Mouse (Mus musculus) hindbrain, embryonic 10.5 days (tissue): ENCODE data around the gene Adgrl3. TPM values are rescaled to one million over a fixed set of nuclear protein-coding genes. Genes with fewer than 3 reads are reported as not detected.

ENCODE experiments used
- DNase-seq: peaks from one replicate; pipeline ENCODE4 v3.0.0-alpha.2; 2017; ENCODE audit warnings: low spot score
- H3K27ac ChIP-seq: fragments of 300-500 bp; sonication (generic); 2 replicates; pipeline ENCODE4 v1.5.1; 2016; ENCODE audit warnings: mild to moderate bottlenecking, moderate library complexity
- H3K27me3 ChIP-seq: fragments of 300-500 bp; sonication (generic); 2 replicates; pipeline ENCODE4 v1.6.1; 2016; ENCODE audit warnings: mild to moderate bottlenecking; ENCODE audit not compliant: poor library complexity, insufficient read depth, severe bottlenecking
- H3K36me3 ChIP-seq: fragments of 300-500 bp; sonication (generic); 2 replicates; pipeline ENCODE4 v1.6.1; 2016; ENCODE audit warnings: mild to moderate bottlenecking, moderate library complexity
- H3K4me1 ChIP-seq: fragments of 300-500 bp; sonication (generic); replicated peaks from 2 replicates; pipeline ENCODE4 v1.6.1; 2016; ENCODE audit warnings: mild to moderate bottlenecking
- H3K4me3 ChIP-seq: fragments of 300-500 bp; sonication (generic); 2 replicates; pipeline ENCODE4 v1.5.1; 2016; ENCODE audit warnings: mild to moderate bottlenecking, moderate library complexity
- H3K9me3 ChIP-seq: fragments of 300-500 bp; sonication (generic); 2 replicates; pipeline ENCODE4 v1.6.1; 2016; ENCODE audit warnings: mild to moderate bottlenecking, moderate library complexity
- WGBS: fragments of 180-500 bp; shearing (Covaris S2); methylation state at CpG from one replicate; pipeline ENCODE4 v1.1.7; 2016; 5-methylcytosine and 5-hydroxymethylcytosine counted together
- polyA plus RNA-seq: library from polyadenylated mRNA; unstranded; fragments of >200 nt; fragmentation: Nextera tagmentation; extraction: Ambion mirVana; gene quantifications from 2 replicates; pipeline ENCODE4 v1.2.1, GENCODE M21; 2016

The Adgrl3 gene
- polyA plus RNA-seq, 1 experiment from 2014 or later = 23.3 TPM

DNA sequence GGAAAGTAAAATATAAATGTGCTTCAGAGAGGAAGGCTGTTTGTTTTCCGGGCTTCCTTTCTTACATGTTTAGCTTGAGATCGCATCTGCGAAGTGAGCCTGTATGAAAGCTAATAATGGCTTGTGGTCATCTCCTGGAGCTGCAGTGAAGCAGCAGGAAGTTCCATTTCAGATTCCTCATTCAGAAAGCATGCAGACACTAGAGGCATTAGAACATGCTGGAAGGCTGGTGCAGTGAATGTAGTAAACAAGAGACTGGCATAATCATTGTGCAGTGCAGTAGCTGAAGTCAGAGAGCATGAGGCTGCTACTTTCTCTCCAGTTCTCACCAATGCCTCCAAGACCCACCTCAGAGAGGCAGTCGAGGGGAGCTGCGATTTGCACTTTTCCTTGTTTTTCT, 601.2 kb downstream of the Adgrl3 start:
- Histone ChIP-seq H3K36me3 (no peaks in the 10 kb centered on the region), H3K27me3 (no peaks in the 10 kb centered on the region), H3K9me3 (no peaks in the 10 kb centered on the region), H3K4me1 (peaks cover 5% of the 10 kb centered on the region), H3K27ac (no peak overlapping the region), H3K4me3 (no peak overlapping the region)
- WGBS = 88% methylated on average over 5 of the region's 5 CpGs
- no peak for DNase-seq

DNA sequence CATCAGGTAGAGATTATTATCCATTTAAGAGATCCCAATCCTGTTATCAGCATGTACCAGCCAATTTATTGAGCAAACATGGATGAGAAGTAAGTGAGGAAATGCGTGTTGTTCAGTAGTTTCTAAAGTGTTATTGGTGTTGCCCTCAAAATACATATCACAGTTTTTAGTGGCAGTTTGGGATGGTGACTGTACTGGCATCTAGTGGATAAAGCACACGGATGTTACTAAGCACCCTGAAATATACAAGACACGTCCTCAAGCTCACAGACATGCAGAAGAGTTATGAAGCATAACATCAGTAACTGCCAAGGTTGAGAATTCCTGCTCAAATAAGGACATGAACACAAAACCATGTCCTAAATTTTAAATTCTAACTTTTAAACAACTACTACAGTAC, 601.8 kb downstream of the Adgrl3 start:
- DNase-seq = no peak
- H3K27ac ChIP-seq = no peak overlapping the region
- H3K27me3 ChIP-seq = no peaks in the 10 kb centered on the region
- no peak overlapping the region for H3K4me3 ChIP-seq
- no peaks in the 10 kb centered on the region for H3K9me3 ChIP-seq
- peaks cover 5% of the 10 kb centered on the region for H3K4me1 ChIP-seq
- no peaks in the 10 kb centered on the region for H3K36me3 ChIP-seq
- 77% methylated on average over 3 of the region's 3 CpGs for WGBS

DNA sequence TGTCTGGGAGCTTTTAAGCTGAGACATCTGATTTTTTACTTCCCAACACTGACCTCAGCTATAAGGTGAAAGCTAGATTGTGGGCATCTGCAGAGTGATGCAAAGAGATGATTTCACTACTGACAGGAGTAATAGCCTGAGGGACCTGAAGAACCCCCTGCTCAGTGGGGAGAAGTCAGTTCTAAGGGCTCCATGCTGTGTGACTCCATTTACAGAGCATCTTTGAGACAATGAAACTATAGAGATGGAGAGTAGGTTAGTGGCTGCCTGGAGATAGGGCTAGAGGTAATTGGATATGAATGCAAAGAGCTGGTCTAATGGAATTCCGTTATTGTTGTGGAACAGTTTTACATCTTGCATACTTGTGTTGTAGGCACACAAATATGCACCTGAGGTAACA, 603.9 kb downstream of the Adgrl3 start:
- no peak overlapping the region for H3K4me3 ChIP-seq
- H3K27ac ChIP-seq = no peak overlapping the region
- H3K4me1 ChIP-seq = peaks cover 5% of the 10 kb centered on the region
- 15% methylated on average over 1 of the region's 1 CpGs for WGBS
- no peaks in the 10 kb centered on the region for H3K36me3 ChIP-seq
- H3K27me3 ChIP-seq = no peaks in the 10 kb centered on the region
- no peak for DNase-seq
- H3K9me3 ChIP-seq = no peaks in the 10 kb centered on the region

DNA sequence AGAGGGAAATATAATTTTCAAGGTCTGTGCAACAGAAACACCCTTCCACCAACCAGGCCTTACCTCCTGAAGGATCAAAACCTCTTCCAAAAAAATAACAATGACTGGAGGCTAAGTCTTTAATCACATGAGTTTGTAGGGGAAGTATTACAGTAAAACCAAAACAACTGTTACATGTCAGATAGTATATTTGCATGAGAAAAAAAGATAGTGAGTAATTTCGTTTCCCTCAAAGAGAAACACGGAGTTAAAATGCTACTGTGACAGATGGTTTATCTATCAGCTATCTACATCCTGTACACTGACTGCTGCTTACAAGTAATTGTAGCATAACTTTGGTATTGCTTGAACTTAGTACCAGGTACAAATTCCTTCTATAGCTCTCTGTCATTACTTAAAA, 616.2 kb downstream of the Adgrl3 start:
- H3K27me3 ChIP-seq = no peaks in the 10 kb centered on the region
- H3K27ac ChIP-seq = no peak overlapping the region
- DNase-seq = no peak
- H3K4me1 ChIP-seq = no peaks in the 10 kb centered on the region
- 83% methylated on average over 2 of the region's 2 CpGs for WGBS
- H3K9me3 ChIP-seq = no peaks in the 10 kb centered on the region
- H3K36me3 ChIP-seq = no peaks in the 10 kb centered on the region
- H3K4me3 ChIP-seq = no peak overlapping the region

DNA sequence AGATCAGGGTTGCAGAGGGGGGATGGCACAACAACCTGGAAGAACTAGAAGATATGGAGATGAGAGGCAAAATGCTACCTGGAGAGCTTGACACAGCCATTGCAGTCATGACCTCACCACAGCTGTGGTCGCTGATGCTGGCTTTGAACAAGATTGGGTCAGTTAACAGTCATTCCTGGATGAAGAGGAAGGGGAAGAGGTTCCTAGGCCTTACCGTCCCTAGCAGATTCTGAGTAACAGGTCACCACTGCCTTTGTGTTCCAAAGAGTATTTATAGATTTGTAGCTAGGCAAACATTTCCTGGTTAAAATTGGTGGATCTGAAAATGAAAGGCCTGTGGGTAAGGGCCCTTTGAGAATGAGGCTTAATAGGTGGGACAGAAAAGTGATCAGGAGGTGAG, 618.5 kb downstream of the Adgrl3 start:
- DNase-seq = no peak
- Histone ChIP-seq H3K9me3 (no peaks in the 10 kb centered on the region), H3K36me3 (no peaks in the 10 kb centered on the region), H3K4me3 (no peak overlapping the region), H3K27ac (no peak overlapping the region), H3K4me1 (no peaks in the 10 kb centered on the region), H3K27me3 (no peaks in the 10 kb centered on the region)
- WGBS = 88% methylated on average over 2 of the region's 2 CpGs

DNA sequence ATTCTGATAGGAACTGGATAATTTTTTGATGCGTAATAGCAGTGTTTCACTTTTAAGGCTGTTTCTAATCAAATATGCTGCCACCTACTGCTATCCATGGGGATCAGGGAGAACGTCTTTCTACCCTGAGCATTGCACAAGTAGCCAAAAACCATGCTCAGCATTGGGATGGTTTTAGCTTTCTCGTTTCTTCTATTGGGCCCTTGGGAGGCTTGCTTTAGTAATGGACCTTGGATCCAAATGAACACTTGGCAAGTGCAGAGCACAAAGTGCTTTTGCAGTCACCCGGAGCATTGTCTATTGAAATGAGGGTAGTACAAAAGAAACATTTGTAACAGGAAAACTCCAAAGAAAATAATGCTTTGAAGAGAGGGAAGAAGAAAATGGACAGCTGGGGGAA, 620.2 kb downstream of the Adgrl3 start:
- Histone ChIP-seq H3K4me3 (no peak overlapping the region), H3K36me3 (no peaks in the 10 kb centered on the region), H3K27ac (no peak overlapping the region), H3K4me1 (no peaks in the 10 kb centered on the region), H3K27me3 (no peaks in the 10 kb centered on the region), H3K9me3 (no peaks in the 10 kb centered on the region)
- 59% methylated on average over 4 of the region's 4 CpGs for WGBS
- no peak for DNase-seq

DNA sequence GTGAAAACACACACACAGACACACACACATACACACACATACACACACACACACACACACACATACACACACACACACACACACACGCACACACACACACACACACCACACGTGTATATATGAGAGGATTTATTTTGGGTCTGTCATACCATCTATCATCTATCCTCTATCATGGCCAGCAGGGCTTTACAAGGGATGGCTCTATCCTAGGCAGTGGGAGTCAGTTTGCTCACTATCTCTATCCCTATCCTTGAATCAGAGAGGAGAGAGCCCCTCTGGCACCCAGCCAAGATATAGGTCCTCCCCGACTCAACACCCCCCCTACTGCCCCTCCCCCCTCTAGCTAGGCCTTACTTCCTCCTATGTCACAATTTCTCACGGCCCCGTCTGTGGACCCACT, 625.6 kb downstream of the Adgrl3 start:
- 91% methylated on average over 5 of the region's 5 CpGs for WGBS

DNA sequence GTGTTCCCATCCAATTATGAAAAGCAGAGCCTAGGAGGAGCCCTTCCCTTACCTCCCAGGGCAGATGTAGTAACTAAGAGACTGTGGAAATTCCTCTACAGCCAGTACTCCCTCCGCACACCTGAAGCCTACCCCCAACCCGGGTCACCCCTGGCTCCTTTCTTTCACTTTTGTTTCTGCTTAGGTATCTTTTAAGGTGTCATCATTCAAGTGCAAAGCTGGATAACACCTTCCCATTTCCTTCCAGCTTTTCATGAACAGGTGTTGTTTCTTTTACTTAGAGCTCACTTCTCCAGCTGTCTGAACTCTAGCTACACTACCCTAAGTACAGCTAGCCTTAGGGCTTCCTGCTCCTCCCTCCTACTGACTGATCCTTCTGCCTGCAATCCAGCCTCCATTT, 634.0 kb downstream of the Adgrl3 start:
- Histone ChIP-seq H3K9me3 (no peaks in the 10 kb centered on the region), H3K4me3 (no peak overlapping the region), H3K27ac (no peak overlapping the region), H3K27me3 (no peaks in the 10 kb centered on the region), H3K4me1 (peaks cover 5% of the 10 kb centered on the region; the same call in 1 of the 2 replicates), H3K36me3 (no peaks in the 10 kb centered on the region)
- 57% methylated on average over 2 of the region's 2 CpGs for WGBS
- no peak for DNase-seq

More for the DNA sequence above, 625.6 kb downstream of the Adgrl3 start:
- Histone ChIP-seq H3K27ac (no peak overlapping the region), H3K36me3 (no peaks in the 10 kb centered on the region), H3K9me3 (no peaks in the 10 kb centered on the region), H3K4me1 (peaks cover 5% of the 10 kb centered on the region; the same call in 1 of the 2 replicates), H3K4me3 (no peak overlapping the region), H3K27me3 (no peaks in the 10 kb centered on the region)
- no peak for DNase-seq

DNA sequence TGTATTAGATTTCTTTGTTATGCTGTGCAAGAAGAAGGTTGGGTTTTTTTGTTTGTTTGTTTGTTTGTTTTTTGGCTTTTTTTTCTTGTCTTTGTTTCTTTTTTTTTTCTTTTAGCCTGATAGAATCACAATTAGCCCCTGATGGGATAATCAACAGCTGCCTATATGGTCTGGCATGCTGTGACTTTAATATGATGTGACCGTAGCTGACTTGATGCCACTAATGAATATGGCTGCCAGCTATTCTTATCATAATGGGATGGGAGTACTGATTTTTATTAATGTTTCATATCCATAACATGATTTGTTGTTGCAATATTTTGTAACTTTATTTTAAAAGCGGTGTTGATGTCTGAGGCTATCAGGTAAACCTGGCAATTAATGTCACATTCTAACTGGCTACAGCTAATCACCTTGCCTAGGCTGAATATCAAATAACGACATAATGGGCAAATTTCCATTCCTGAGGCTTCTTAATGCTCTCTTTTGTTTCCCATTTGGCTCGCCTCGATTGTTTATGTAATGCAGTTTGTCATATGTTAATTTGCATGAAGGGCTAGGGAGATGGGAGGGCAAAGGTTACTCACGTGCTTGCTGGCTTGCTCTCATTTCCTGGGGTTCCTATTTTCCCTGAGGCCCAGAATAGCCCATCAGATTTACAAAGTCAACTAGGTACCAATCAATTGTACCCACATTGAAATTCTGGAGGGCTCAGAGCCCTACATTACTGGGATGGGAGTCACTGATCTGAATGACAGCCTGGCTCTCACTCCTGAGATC, 641.9 kb downstream of the Adgrl3 start:
- WGBS = 39% methylated on average over 6 of the region's 6 CpGs
- H3K9me3 ChIP-seq = 0 out of 2 replicates have a peak, but pooled peaks cover 2% of the 10 kb centered on the region
- peak; percentile 6 for DNase-seq
- H3K4me3 ChIP-seq = no peak overlapping the region
- H3K27ac ChIP-seq = no peak overlapping the region
- no peaks in the 10 kb centered on the region for H3K27me3 ChIP-seq
- peaks cover 8% of the 10 kb centered on the region for H3K4me1 ChIP-seq
- peaks cover 3% of the 10 kb centered on the region; the same call in 1 of the 2 replicates for H3K36me3 ChIP-seq

DNA sequence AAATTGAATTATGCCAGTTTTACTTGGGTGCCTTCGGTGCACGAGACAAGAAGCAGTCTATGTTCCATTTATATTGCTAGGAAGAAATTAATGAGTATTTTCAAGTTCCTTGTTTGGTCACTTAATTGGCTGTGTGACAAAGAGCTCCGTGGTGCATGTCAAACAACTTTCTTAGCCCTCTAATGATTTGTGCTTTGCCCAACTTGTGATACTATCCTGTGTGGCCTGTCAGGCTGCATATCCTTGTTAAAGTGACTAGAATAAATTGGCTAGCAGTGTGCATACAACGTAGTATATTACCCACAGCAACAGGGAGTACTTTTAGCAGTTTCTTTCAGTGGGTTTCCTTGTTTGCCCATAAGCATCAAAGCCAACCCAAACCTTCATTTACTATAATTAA, 651.1 kb downstream of the Adgrl3 start:
- peaks cover 5% of the 10 kb centered on the region; the same call in 1 of the 2 replicates for H3K36me3 ChIP-seq
- 0 out of 2 replicates have a peak, but pooled peaks cover 4% of the 10 kb centered on the region for H3K9me3 ChIP-seq
- 77% methylated on average over 4 of the region's 4 CpGs for WGBS
- DNase-seq = no peak
- H3K27ac ChIP-seq = no peak overlapping the region
- no peaks in the 10 kb centered on the region for H3K4me1 ChIP-seq
- no peak overlapping the region for H3K4me3 ChIP-seq
- no peaks in the 10 kb centered on the region for H3K27me3 ChIP-seq

DNA sequence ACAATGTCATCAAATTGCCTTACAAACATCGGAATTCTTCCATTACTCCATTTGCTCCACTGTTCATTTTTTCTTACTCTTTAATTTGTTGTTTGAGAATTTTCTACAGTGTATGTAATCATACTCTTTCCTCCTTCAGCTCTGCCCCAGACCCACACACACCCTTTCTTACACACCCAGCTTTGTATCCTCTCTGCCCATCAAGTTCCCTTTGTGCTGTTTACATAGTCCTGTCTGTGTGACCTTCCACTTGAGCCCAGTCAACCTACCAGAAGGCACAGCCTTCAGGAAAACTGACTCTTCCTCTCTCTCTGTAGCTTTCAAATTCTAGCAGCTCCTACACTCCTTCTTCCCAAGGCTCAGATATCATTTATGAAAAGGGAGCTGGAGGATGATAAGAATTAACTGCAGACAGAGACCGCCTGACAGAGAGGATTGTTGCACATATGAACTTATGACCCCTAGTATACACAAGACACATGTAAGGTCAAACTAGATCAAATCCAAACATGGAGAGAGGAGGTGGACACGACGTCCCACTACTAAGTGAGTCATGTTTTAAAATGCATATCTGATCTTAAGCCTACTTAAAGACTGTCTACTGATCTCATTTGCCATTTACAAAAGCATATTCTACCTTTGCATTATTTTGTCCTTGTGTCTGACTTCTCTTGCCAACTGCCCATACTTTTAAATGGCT, 654.5 kb downstream of the Adgrl3 start:
- DNase-seq = no peak
- Histone ChIP-seq H3K4me1 (no peaks in the 10 kb centered on the region), H3K4me3 (no peak overlapping the region), H3K36me3 (no peaks in the 10 kb centered on the region), H3K27me3 (no peaks in the 10 kb centered on the region), H3K9me3 (no peaks in the 10 kb centered on the region), H3K27ac (no peak overlapping the region)
- 76% methylated on average over 4 of the region's 4 CpGs for WGBS

DNA sequence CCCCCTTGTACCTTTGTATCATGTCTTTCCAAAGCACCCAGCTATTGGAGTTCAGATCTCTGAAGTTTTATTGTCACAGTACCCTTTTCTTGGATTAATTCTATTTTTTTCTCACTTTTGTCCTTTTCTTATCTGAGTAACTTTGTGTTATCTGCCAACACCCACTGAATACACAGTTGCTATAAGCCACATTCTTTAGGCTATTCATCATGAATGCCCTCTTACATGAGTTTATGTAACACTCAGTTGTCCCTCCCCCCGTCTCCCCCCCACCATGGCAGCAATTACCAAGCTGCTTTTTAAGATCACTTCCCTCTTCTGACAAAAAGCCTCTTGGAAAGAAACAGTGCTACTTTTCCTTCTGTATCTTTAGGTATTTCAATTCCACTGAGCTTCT, 655.0 kb downstream of the Adgrl3 start:
- Histone ChIP-seq H3K4me1 (no peaks in the 10 kb centered on the region), H3K36me3 (no peaks in the 10 kb centered on the region), H3K27ac (no peak overlapping the region), H3K4me3 (no peak overlapping the region), H3K27me3 (no peaks in the 10 kb centered on the region), H3K9me3 (no peaks in the 10 kb centered on the region)
- 77% methylated on average over 1 of the region's 1 CpGs for WGBS
- DNase-seq = no peak

DNA sequence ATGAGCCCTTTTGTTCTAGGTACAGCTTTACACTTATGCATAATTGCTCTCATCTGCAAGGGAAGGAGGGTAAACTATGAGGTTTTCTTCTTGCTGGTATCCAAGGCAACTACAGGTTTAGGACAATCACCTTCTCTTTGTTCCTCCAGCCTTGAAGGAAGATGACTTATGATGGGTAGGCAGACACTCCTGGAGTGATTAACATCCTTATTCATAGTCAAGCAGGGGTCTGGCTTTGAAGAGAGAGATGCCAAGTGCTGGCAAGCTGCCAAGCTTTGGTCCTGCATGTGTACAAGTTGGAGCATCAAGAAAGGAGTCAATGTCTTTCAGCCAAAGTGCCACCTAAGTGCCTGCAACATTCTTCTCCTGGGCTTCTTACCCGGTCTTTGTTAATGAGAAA, 657.0 kb downstream of the Adgrl3 start:
- no peak for DNase-seq
- WGBS = 88% methylated on average over 1 of the region's 1 CpGs
- H3K27ac ChIP-seq = no peak overlapping the region
- no peaks in the 10 kb centered on the region for H3K4me1 ChIP-seq
- no peak overlapping the region for H3K4me3 ChIP-seq
- H3K9me3 ChIP-seq = no peaks in the 10 kb centered on the region
- H3K36me3 ChIP-seq = no peaks in the 10 kb centered on the region
- no peaks in the 10 kb centered on the region for H3K27me3 ChIP-seq
